Mouse (Mus musculus) megakaryocyte, embryonic 14.5 days (primary cell): Measurements from ENCODE around the gene Tmem265. TPM values are rescaled to one million over a fixed set of nuclear protein-coding genes. Genes with fewer than 3 reads are reported as not detected.

ENCODE experiments used
- H3K27me3 ChIP-seq: replicated peaks from 2 replicates; pipeline ENCODE3; 2012; ENCODE audit warnings: inconsistent platforms
- H3K36me3 ChIP-seq: replicated peaks from 2 replicates; pipeline ENCODE3; 2012; ENCODE audit warnings: low read length, inconsistent platforms, mixed read lengths
- H3K4me1 ChIP-seq: 2 replicates; pipeline ENCODE4 v1.6.1; 2012; ENCODE audit warnings: inconsistent platforms
- H3K4me3 ChIP-seq: replicated peaks from 2 replicates; pipeline ENCODE3; 2012; ENCODE audit warnings: moderate library complexity, mild to moderate bottlenecking, inconsistent platforms
- H3K9me3 ChIP-seq: 2 replicates; pipeline ENCODE4 v1.6.1; 2012; ENCODE audit warnings: inconsistent platforms
- FLI1 ChIP-seq: IDR thresholded peaks from 2 replicates; pipeline ENCODE4 v1.6.1; 2012; ENCODE audit warnings: low read length, inconsistent platforms, mixed read lengths
- GATA1 ChIP-seq: IDR thresholded peaks from 3 replicates; pipeline ENCODE4 v1.6.1; 2012; ENCODE audit warnings: mixed read lengths, low read length, inconsistent platforms, borderline replicate concordance
- polyA plus RNA-seq: library from polyadenylated mRNA; stranded (reverse); fragments of >175 nt; gene quantifications from 2 replicates; pipeline ENCODE4 v1.2.3, GENCODE M21; 2012; ENCODE audit warnings: low replicate concordance; ENCODE audit not compliant: insufficient read depth

The Tmem265 gene
- polyA plus RNA-seq, 1 experiment: 0.34 TPM

- TF ChIP-seq FLI1: no peak
- no peak for TF ChIP-seq GATA1
- H3K36me3 ChIP-seq: peaks cover 95% of the 10 kb centered on the region
Observed at GRCm38 (mm10) chr7:127549116-127549835, 11.9 kb upstream of the Tmem265 start.

GRCm38 (mm10) chr7:127551558-127551957, 9.6 kb upstream of the Tmem265 start:
- no peak for TF ChIP-seq GATA1
- no peak for TF ChIP-seq FLI1
- Histone ChIP-seq H3K4me3 (no peak overlapping the region), H3K9me3 (no peaks in the 10 kb centered on the region), H3K4me1 (no peaks in the 10 kb centered on the region), H3K27me3 (no peaks in the 10 kb centered on the region), H3K36me3 (peaks cover 95% of the 10 kb centered on the region)

More at GRCm38 (mm10) chr7:127549116-127549835, 11.9 kb upstream of the Tmem265 start:
- Histone ChIP-seq H3K4me3 (no peak overlapping the region), H3K9me3 (no peaks in the 10 kb centered on the region), H3K4me1 (no peaks in the 10 kb centered on the region), H3K27me3 (no peaks in the 10 kb centered on the region)

GRCm38 (mm10) chr7:127560580-127560979, 610 bp upstream of the Tmem265 start:
- H3K27me3 ChIP-seq: no peaks in the 10 kb centered on the region
- H3K36me3 ChIP-seq: peaks cover 96% of the 10 kb centered on the region
- TF ChIP-seq GATA1 (no peak), FLI1 (no peak)
- peaks cover 3% of the 10 kb centered on the region; the same call in 1 of the 2 replicates for H3K4me1 ChIP-seq
- H3K9me3 ChIP-seq: no peaks in the 10 kb centered on the region
- no peak overlapping the region for H3K4me3 ChIP-seq

- no peaks in the 10 kb centered on the region for H3K27me3 ChIP-seq
- H3K4me3 ChIP-seq: no peak overlapping the region
- TF ChIP-seq FLI1 (no peak), GATA1 (no peak)
- no peaks in the 10 kb centered on the region for H3K9me3 ChIP-seq
- H3K4me1 ChIP-seq: peaks cover 7% of the 10 kb centered on the region; the same call in 1 of the 2 replicates
- H3K36me3 ChIP-seq: peaks cover 89% of the 10 kb centered on the region
Observed at GRCm38 (mm10) chr7:127564381-127565150, 3.4 kb downstream of the Tmem265 start.

GRCm38 (mm10) chr7:127572895-127573471, 11.8 kb downstream of the Tmem265 start, which contains the start of gene Phkg2:
TSS of gene Phkg2 (plus strand) at chr7:127573340.
- no peak for TF ChIP-seq FLI1
- Histone ChIP-seq H3K9me3 (no peaks in the 10 kb centered on the region), H3K27me3 (no peaks in the 10 kb centered on the region), H3K4me1 (peaks cover 61% of the 10 kb centered on the region), H3K36me3 (peaks cover 45% of the 10 kb centered on the region), H3K4me3 (peak within 1 kb of the TSS; percentile 98)

GRCm38 (mm10) chr7:127573503-127574008, 12.4 kb downstream of the Tmem265 start:
- Histone ChIP-seq H3K4me1 (peaks cover 61% of the 10 kb centered on the region), H3K36me3 (peaks cover 48% of the 10 kb centered on the region)

GRCm38 (mm10) chr7:127574115-127574514, 12.9 kb downstream of the Tmem265 start:
- no peak for TF ChIP-seq GATA1
- no peak for TF ChIP-seq FLI1
- H3K27me3 ChIP-seq: no peaks in the 10 kb centered on the region
- peaks cover 61% of the 10 kb centered on the region for H3K4me1 ChIP-seq
- H3K9me3 ChIP-seq: no peaks in the 10 kb centered on the region
- H3K36me3 ChIP-seq: peaks cover 47% of the 10 kb centered on the region
- peak overlapping the region; percentile 98 for H3K4me3 ChIP-seq

More at GRCm38 (mm10) chr7:127573503-127574008, 12.4 kb downstream of the Tmem265 start:
- no peaks in the 10 kb centered on the region for H3K9me3 ChIP-seq
- H3K4me3 ChIP-seq: peak overlapping the region; percentile 98
- H3K27me3 ChIP-seq: no peaks in the 10 kb centered on the region
- no peak for TF ChIP-seq GATA1
- TF ChIP-seq FLI1: no peak

- H3K4me3 ChIP-seq: no peak overlapping the region
- H3K4me1 ChIP-seq: peaks cover 48% of the 10 kb centered on the region
- TF ChIP-seq FLI1 (no peak), GATA1 (no peak)
- H3K27me3 ChIP-seq: no peaks in the 10 kb centered on the region
- no peaks in the 10 kb centered on the region for H3K9me3 ChIP-seq
- peaks cover 73% of the 10 kb centered on the region for H3K36me3 ChIP-seq
Observed at GRCm38 (mm10) chr7:127583260-127583659, 22.1 kb downstream of the Tmem265 start.

GRCm38 (mm10) chr7:127585031-127585430, 23.8 kb downstream of the Tmem265 start:
- TF ChIP-seq GATA1: no peak
- no peak for TF ChIP-seq FLI1
- Histone ChIP-seq H3K4me3 (no peak overlapping the region), H3K36me3 (peaks cover 65% of the 10 kb centered on the region), H3K9me3 (no peaks in the 10 kb centered on the region), H3K4me1 (peaks cover 57% of the 10 kb centered on the region), H3K27me3 (no peaks in the 10 kb centered on the region)

- Histone ChIP-seq H3K27me3 (no peaks in the 10 kb centered on the region), H3K36me3 (peaks cover 65% of the 10 kb centered on the region), H3K4me3 (peak overlapping the region; percentile 21), H3K4me1 (peaks cover 67% of the 10 kb centered on the region), H3K9me3 (no peaks in the 10 kb centered on the region)
- no peak for TF ChIP-seq GATA1
- TF ChIP-seq FLI1: no peak
Observed at GRCm38 (mm10) chr7:127586149-127586548, 25.0 kb downstream of the Tmem265 start.
